Mouse (Mus musculus): Measurements from ENCODE around the gene Zcchc24. TPM values are rescaled to one million over a fixed set of nuclear protein-coding genes. Genes with fewer than 3 reads are reported as not detected.

The Zcchc24 gene
- polyA plus RNA-seq, 1 experiment from 2014 or later, result 4.3 TPM

DNA sequence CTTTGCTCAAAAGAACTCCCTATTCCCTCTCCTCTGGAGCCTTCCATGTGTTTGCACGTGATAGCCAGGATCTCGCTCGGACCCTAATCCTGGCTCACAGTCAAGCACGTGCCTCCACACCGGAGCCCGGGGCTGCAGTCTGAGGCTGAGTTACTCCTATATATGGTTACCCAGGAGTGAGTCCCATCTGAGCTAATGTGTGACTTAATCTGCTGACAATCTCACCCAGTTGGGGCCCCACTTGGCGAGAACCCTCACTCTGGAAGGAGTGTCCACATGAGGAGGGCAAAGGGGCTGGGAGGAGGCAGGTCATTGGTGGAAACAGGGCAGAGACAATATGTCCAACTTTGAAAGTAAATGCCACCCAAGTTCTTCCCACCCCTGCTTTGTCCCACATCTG is 57.7 kb downstream of the Zcchc24 start:
- 57% methylated on average over 7 of the region's 7 CpGs for WGBS (ENCODE audit: insufficient replicate concordance)
- Histone ChIP-seq H3K27ac (peak overlapping the region; percentile 71; the same call in 1 of the 2 replicates), H3K4me2 (0 out of 2 replicates have a peak overlapping the region, but pooled peaks have one; percentile 6), H3K4me1 (replicated peaks) (peaks cover 45% of the 10 kb centered on the region), H3K36me3 (peaks cover 5% of the 10 kb centered on the region), H3K9ac (no peak overlapping the region), H3K9me3 (replicated peaks) (no peaks in the 10 kb centered on the region), H3K4me3 (replicated peaks) (no peak overlapping the region), H3K27me3 (no peaks in the 10 kb centered on the region)
- DNase-seq (no peak), ATAC-seq (ENCODE audit: low read depth) (peak; percentile 8; the same call in 1 of the 2 replicates)

DNA sequence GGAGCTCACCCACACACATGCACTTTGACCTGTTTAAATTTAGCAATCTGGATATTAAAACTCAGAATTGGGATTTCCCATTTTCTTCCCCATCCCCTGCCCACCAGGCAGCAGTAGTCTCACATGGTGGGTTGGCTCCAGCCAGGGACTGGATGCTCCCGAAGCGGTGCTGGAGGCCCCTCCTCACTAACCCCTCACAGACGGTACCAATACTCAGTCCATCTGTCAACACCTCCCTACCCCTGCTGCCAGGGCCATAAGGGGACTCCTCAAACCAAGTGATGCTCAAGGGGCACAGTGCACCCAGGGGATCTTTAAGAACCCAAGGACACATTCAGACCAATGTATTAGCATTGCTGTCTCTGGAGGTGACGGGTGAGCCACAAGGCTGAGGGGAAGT is 58.2 kb downstream of the Zcchc24 start:
- H3K9ac ChIP-seq, result no peak overlapping the region
- H3K36me3 ChIP-seq, result peaks cover 5% of the 10 kb centered on the region
- no peak for DNase-seq
- no peak overlapping the region for H3K4me3 ChIP-seq (replicated peaks)
- no peak for ATAC-seq (ENCODE audit: low read depth)
- no peak overlapping the region for H3K4me2 ChIP-seq
- peak overlapping the region; percentile 71; the same call in 1 of the 2 replicates for H3K27ac ChIP-seq
- H3K27me3 ChIP-seq, result no peaks in the 10 kb centered on the region
- H3K9me3 ChIP-seq (replicated peaks), result no peaks in the 10 kb centered on the region
- peaks cover 45% of the 10 kb centered on the region for H3K4me1 ChIP-seq (replicated peaks)
- 74% methylated on average over 4 of the region's 4 CpGs for WGBS (ENCODE audit: insufficient replicate concordance)

DNA sequence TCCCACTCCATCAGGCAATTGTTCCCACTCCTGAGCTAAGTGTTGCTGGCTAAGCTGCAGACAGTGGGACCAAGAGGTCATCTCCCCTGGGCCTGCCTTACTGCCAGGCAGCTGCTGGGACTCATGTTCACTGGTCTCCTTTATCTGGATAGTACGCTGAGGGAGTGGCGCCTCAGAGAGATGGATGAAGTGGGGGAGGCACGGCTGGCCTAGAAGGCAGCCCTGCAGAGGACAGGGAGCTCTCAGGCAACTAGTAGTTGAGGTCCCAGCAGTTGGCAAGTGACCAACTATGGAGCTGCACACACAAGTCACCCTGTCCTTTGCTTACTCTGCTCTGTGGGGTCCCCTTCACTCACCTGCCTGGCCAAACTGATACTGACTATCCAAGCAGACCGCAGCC is 58.8 kb downstream of the Zcchc24 start:
- H3K27me3 ChIP-seq, result no peaks in the 10 kb centered on the region
- no peak overlapping the region for H3K4me3 ChIP-seq (replicated peaks)
- peaks cover 45% of the 10 kb centered on the region for H3K4me1 ChIP-seq (replicated peaks)
- 22% methylated on average over 4 of the region's 4 CpGs for WGBS (ENCODE audit: insufficient replicate concordance)
- peak overlapping the region; percentile 71 for H3K27ac ChIP-seq
- peaks cover 4% of the 10 kb centered on the region; the same call in 1 of the 2 replicates for H3K36me3 ChIP-seq
- H3K4me2 ChIP-seq, result no peak overlapping the region
- no peak overlapping the region for H3K9ac ChIP-seq
- ATAC-seq (ENCODE audit: low read depth) (peak; percentile 71), DNase-seq (no peak)
- H3K9me3 ChIP-seq (replicated peaks), result no peaks in the 10 kb centered on the region

DNA sequence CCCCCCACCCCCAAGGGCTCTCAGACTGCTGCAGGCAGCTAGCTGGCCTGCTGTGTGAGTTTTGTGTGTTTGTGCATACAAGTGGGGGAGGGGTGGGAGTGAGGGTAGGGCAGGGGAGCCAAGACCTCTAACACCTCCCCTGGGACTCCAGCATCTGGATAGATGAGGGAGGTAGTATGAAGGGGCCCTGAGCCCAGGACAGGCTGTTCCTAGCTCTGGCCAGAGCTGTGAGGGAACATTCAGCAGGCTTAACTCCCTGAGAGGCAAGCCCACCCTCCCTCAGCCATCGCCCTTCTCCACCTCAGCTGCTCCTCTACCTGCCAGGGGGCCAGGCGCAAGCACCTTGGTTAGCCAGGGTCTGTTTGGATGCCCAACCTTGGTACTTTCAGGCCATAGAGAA is 59.9 kb downstream of the Zcchc24 start:
- no peak for ATAC-seq (ENCODE audit: low read depth)
- peaks cover 45% of the 10 kb centered on the region for H3K4me1 ChIP-seq (replicated peaks)
- H3K9ac ChIP-seq, result no peak overlapping the region
- no peak overlapping the region for H3K4me3 ChIP-seq (replicated peaks)
- H3K4me2 ChIP-seq, result no peak overlapping the region
- peak overlapping the region; percentile 71; the same call in 1 of the 2 replicates for H3K27ac ChIP-seq
- 79% methylated on average over 2 of the region's 2 CpGs for WGBS (ENCODE audit: insufficient replicate concordance)
- no peaks in the 10 kb centered on the region for H3K36me3 ChIP-seq
- no peak for DNase-seq
- H3K9me3 ChIP-seq (replicated peaks), result no peaks in the 10 kb centered on the region
- no peaks in the 10 kb centered on the region for H3K27me3 ChIP-seq

DNA sequence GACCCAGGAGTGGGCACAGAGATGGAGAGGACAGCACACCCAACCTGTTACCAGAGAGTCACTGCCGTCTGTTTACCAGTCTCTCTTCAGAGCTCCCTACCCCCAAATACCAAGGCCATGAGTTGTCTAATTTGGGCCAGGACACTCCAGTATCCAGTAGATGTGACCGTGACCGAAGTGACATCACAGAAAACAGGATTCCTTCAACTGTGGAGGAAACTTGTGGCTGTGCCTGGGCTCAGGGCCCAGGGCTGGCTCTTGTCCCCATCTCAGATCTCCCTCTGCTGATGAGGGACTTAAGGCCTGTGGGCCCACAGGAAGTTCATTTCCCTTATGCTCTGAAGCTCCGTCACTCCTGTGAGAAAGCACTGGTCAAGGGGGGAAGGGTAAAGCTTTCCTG is 60.4 kb downstream of the Zcchc24 start:
- H3K36me3 ChIP-seq, result no peaks in the 10 kb centered on the region
- ATAC-seq (ENCODE audit: low read depth) (no peak), DNase-seq (no peak)
- peaks cover 45% of the 10 kb centered on the region for H3K4me1 ChIP-seq (replicated peaks)
- H3K4me2 ChIP-seq, result no peak overlapping the region
- H3K27ac ChIP-seq, result peak overlapping the region; percentile 4; the same call in 1 of the 2 replicates
- H3K9ac ChIP-seq, result no peak overlapping the region
- 53% methylated on average over 4 of the region's 4 CpGs for WGBS (ENCODE audit: insufficient replicate concordance)
- no peaks in the 10 kb centered on the region for H3K27me3 ChIP-seq
- no peak overlapping the region for H3K4me3 ChIP-seq (replicated peaks)
- H3K9me3 ChIP-seq (replicated peaks), result no peaks in the 10 kb centered on the region

DNA sequence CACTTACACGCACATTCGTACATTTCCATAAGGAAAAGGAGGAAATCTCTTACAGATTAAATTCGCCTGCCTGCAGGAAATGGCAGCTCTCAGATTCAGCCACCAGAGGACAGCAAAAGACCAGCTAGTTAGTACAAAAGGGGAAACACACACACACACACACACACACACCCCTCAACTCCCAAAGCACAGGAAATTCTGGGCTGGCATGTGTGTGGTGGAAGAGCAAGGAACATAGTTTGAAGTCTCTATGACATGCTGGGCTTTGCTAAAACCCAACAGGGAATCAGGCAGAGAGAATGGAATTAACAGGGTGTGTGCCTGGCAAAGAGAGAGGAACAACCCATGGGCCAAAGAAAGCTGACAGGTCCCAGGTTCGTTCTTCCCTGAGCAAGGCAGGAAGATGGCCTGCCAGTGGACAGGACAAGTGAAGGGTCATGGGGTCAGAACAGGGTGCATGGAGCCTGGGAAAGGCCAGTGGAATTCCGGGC is 61.1 kb downstream of the Zcchc24 start:
- Histone ChIP-seq H3K27me3 (no peaks in the 10 kb centered on the region), H3K27ac (no peak overlapping the region), H3K9me3 (replicated peaks) (no peaks in the 10 kb centered on the region), H3K36me3 (no peaks in the 10 kb centered on the region), H3K4me2 (no peak overlapping the region), H3K4me3 (replicated peaks) (no peak overlapping the region), H3K4me1 (replicated peaks) (peaks cover 45% of the 10 kb centered on the region), H3K9ac (no peak overlapping the region)
- ATAC-seq (ENCODE audit: low read depth) (no peak), DNase-seq (no peak)
- 28% methylated on average over 5 of the region's 5 CpGs for WGBS (ENCODE audit: insufficient replicate concordance)

DNA sequence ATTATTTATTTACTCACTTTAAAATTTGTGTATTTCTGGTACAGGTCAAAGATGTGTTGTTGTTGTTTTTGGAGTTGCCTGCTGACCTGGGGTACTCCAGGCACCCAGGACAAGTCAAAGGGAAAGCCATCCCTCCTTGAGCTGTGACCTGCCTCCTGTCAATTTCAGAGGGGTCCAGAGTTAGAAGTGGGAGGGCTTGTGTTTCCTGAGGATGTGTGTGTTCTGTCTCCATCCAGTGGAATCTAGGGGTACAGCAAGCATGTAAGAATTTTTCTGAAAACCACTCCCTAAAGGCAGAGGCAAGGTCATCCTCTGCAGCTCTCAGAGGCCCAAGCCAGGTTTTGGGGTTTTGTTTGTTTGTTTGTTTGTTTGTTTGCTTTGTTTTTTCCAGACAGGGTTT is 66.9 kb downstream of the Zcchc24 start:
- peaks cover 39% of the 10 kb centered on the region for H3K36me3 ChIP-seq
- no peaks in the 10 kb centered on the region for H3K27me3 ChIP-seq
- no peak overlapping the region for H3K4me2 ChIP-seq
- 0 out of 2 replicates have a peak, but pooled peaks cover 6% of the 10 kb centered on the region for H3K4me1 ChIP-seq (replicated peaks)
- H3K9me3 ChIP-seq (replicated peaks), result no peaks in the 10 kb centered on the region
- no peak overlapping the region for H3K9ac ChIP-seq
- no peak overlapping the region for H3K27ac ChIP-seq
- no peak overlapping the region for H3K4me3 ChIP-seq (replicated peaks)
- DNase-seq (no peak), ATAC-seq (ENCODE audit: low read depth) (no peak)

DNA sequence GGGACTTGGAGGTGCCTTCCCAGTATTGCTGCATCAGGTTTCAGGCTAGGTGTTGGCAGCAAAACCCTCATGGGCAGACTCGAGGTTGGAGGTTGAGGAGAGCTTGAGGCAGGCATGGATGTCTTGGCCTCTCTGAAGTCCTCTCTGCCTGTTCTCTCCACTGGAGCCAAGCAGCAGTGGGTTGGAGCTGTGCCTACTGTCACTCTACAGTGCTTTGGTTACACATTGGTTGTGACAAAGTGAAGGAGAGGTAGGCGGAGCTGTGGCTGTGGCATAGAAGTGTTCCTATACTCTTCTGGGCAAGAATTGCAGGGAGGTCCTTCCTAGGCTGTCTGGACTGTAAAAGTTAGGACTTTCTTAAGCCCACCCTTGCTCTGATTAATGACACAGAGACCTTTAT is 72.5 kb downstream of the Zcchc24 start:
- H3K9me3 ChIP-seq (replicated peaks), result no peaks in the 10 kb centered on the region
- no peak overlapping the region for H3K27ac ChIP-seq
- WGBS (ENCODE audit: insufficient replicate concordance), result 58% methylated on average over 2 of the region's 2 CpGs
- peak overlapping the region; percentile 97; the same call in 1 of the 2 replicates for H3K4me2 ChIP-seq
- H3K4me3 ChIP-seq (replicated peaks), result no peak overlapping the region
- H3K4me1 ChIP-seq (replicated peaks), result peaks cover 37% of the 10 kb centered on the region
- H3K36me3 ChIP-seq, result peaks cover 55% of the 10 kb centered on the region
- H3K27me3 ChIP-seq, result no peaks in the 10 kb centered on the region
- ATAC-seq (ENCODE audit: low read depth), result no peak
- H3K9ac ChIP-seq, result no peak overlapping the region
- no peak for DNase-seq

DNA sequence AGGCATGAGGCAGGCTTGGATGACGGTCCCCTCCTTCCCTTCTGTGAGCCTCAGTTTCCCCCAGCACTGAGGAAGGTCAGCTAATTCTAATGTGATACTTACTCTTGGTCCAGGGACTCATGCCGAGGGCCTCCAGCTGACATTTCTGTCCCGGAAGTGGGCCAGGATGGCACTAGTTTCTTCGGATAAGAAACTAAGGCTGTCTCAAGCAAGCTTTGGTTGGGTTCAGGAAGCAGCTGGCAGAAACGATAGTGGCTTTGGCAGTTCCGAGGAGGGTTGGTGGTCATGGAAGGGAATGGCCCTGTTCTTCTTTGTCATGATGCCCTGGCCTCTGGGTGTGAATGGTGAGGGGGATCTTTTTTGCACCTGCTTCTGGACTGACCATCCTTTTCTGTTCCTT is 73.8 kb downstream of the Zcchc24 start:
- Histone ChIP-seq H3K4me2 (peak overlapping the region; percentile 97), H3K36me3 (peaks cover 46% of the 10 kb centered on the region), H3K4me3 (replicated peaks) (peak overlapping the region; percentile 83), H3K9ac (peak overlapping the region; percentile 86), H3K27ac (peak overlapping the region; percentile 62), H3K9me3 (replicated peaks) (no peaks in the 10 kb centered on the region), H3K27me3 (no peaks in the 10 kb centered on the region), H3K4me1 (replicated peaks) (peaks cover 37% of the 10 kb centered on the region)
- DNase-seq (peak; percentile 37), ATAC-seq (ENCODE audit: low read depth) (no peak)
- 19% methylated on average over 6 of the region's 6 CpGs for WGBS (ENCODE audit: insufficient replicate concordance)

DNA sequence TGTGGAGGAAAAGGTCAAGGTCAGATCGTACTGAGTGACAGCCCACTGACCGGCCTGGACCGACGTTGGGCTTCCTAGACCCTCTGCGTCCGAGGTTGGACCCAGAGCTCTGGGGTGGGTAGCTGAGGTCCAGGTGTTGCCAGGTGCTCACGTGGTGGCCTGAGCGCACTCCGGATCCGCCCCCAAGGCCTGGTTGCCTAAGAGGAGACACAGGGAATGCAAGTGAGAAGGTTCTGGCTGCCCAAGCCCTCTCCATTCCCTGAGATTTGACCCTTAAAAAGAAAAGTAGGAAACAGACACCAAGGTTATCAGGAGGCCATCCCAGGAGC is 74.3 kb downstream of the Zcchc24 start:
- H3K4me3 ChIP-seq (replicated peaks), result peak overlapping the region; percentile 83
- under 1% methylated on average over 10 of the region's 10 CpGs for WGBS (ENCODE audit: insufficient replicate concordance)
- peak overlapping the region; percentile 97 for H3K4me2 ChIP-seq
- peaks cover 37% of the 10 kb centered on the region for H3K4me1 ChIP-seq (replicated peaks)
- H3K27ac ChIP-seq, result peak overlapping the region; percentile 62
- H3K9ac ChIP-seq, result peak overlapping the region; percentile 86
- H3K36me3 ChIP-seq, result peaks cover 41% of the 10 kb centered on the region
- H3K27me3 ChIP-seq, result no peaks in the 10 kb centered on the region
- ATAC-seq (ENCODE audit: low read depth) (peak; percentile 24; the same call in 1 of the 2 replicates), DNase-seq (peak; percentile 23)
- H3K9me3 ChIP-seq (replicated peaks), result no peaks in the 10 kb centered on the region

DNA sequence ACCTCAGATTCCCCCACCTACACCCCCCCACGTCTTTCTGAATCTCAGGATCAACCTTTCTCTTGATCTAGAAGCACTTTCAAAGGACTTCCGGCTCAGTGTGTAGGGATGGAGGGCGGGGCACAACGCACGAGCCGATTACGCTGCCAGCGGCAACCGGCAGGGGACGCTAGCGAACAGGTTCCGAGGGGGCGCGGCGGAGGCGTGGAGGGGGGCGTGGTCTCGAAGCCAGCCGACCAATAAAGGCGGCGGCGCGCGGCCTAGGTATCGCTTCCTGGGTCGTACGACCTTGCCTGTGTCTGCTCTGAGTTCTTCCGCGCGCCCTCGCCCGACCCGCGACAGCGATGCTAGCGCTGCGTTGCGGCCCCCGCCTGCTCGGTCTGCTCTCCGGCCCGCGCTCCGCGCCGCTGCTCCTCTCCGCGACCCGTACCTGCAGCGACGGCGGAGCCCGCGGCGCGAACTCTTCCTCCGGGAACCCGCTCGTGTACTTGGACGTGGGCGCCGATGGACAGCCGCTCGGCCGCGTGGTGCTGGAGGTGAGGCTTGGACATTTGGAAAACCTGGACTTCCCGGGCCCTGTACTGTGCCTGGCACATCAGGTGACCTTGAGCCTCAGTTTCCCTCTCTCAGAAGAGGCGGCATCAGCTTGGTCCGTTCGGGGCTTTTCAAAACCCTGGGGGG is 74.8 kb downstream of the Zcchc24 start, which contains the start of gene Ppif:
Gene Ppif, plus strand, starts transcription at position 267 of the 681 bp plus-strand sequence.
- no peaks in the 10 kb centered on the region for H3K9me3 ChIP-seq (replicated peaks)
- no peaks in the 10 kb centered on the region for H3K27me3 ChIP-seq
- peak within 1 kb of the TSS; percentile 83 for H3K4me3 ChIP-seq (replicated peaks)
- peak within 1 kb of the TSS; percentile 62 for H3K27ac ChIP-seq
- DNase-seq, result peak; percentile 91
- H3K36me3 ChIP-seq, result peaks cover 36% of the 10 kb centered on the region
- H3K4me1 ChIP-seq (replicated peaks), result peaks cover 37% of the 10 kb centered on the region
- H3K4me2 ChIP-seq, result peak within 1 kb of the TSS; percentile 97
- under 1% methylated on average over 68 of the region's 70 CpGs for WGBS (ENCODE audit: insufficient replicate concordance)
- peak; percentile 93 for ATAC-seq (ENCODE audit: low read depth)
- peak within 1 kb of the TSS; percentile 86 for H3K9ac ChIP-seq

Data from liver, embryonic 13.5 days (tissue).